Mouse (Mus musculus) megakaryocyte-erythroid progenitor cell, adult 5-6 weeks (primary cell): ENCODE data around the gene Bola1. TPM values are rescaled to one million over a fixed set of nuclear protein-coding genes. Genes with fewer than 3 reads are reported as not detected.
"Not testable (repeated sequence)": the region's sequence is repeated elsewhere in the genome, so short reads cannot be mapped to it uniquely, and the experiment has no call there.

Experiments
- ATAC-seq: replicated peaks from 2 replicates; pipeline ENCODE4 v1.8.0; 2016; ENCODE audit warnings: mild to moderate bottlenecking, inconsistent platforms; ENCODE audit not compliant: severe bottlenecking, poor library complexity, low FRiP score, low TSS enrichment
- total RNA-seq, 2 experiments: library from RNA; stranded (forward) in 1 of 2; stranded (reverse) in 1 of 2; fragments of 200-1000, 215-1000 nt in 1 of 2; fragments of >200 nt in 1 of 2; fragmentation: Nextera tagmentation in 1 of 2; gene quantifications; 2 replicates each; pipeline ENCODE4 v1.2.3; 2014 to 2017

Bola1 gene
- total RNA-seq, 2 experiments from 2014 or later = 39.3 to 55.4 TPM

DNA sequence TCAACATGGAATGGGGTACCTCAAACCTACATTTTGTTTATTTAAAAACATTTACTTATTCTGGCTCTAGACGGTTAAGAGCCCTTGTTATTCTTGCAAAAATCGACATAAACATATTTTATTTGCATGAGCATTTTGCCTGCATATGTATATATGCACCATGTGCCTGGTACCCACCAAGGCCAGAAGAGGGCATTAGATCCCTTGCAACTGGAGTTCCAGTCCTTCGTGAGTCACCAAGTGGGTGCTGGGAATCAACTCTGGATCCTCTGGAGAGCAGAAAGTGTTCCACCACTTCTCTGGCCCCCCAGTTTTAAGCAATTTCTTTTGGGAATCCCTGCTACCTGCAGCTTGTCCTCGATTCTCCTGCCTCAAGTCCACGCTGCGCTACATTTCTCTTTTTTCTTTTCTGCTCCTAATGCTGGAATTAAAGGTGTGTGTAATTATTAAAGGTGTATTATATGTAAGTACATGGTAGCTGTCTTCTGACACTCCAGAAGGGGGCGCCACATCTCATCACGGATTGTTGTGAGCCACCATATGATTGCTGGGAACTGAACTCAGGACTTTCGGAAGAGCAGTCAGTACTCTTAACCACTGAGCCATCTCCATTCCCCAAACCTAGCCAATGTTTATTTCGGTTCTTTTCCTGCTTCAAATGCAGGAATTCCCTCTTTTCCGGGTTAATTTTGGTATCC, 23.7 kb downstream of the Bola1 start:
- no peak for ATAC-seq

DNA sequence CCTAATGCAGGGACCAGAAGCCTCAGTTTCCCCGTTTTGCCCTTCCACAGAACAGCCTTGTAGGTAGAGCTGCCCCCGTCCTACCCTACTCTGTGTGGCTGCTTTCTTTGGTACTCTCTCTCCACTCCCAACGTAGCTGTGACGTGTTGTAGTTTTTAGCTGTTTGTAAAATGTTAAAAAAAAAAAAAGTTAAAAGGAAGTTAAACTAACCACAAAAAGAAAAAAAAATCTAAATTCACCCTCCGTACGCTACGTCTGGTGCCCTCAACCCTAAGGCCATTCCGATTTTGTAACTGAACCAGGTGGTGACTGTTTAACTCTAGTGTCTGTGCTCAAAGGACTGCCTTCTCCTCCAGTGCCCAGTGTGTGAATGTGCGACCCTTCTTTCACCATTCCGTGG, 24.5 kb downstream of the Bola1 start:
- ATAC-seq = no peak

GRCm38 (mm10) chr3:96192977-96193376, 26.5 kb downstream of the Bola1 start:
- ATAC-seq = no peak

- ATAC-seq = no peak
These were observed 37.1 kb downstream of the Bola1 start for GRCm38 (mm10) chr3:96182382-96182776.

- no peak for ATAC-seq
These were observed 37.8 kb downstream of the Bola1 start for GRCm38 (mm10) chr3:96181510-96182381.

DNA sequence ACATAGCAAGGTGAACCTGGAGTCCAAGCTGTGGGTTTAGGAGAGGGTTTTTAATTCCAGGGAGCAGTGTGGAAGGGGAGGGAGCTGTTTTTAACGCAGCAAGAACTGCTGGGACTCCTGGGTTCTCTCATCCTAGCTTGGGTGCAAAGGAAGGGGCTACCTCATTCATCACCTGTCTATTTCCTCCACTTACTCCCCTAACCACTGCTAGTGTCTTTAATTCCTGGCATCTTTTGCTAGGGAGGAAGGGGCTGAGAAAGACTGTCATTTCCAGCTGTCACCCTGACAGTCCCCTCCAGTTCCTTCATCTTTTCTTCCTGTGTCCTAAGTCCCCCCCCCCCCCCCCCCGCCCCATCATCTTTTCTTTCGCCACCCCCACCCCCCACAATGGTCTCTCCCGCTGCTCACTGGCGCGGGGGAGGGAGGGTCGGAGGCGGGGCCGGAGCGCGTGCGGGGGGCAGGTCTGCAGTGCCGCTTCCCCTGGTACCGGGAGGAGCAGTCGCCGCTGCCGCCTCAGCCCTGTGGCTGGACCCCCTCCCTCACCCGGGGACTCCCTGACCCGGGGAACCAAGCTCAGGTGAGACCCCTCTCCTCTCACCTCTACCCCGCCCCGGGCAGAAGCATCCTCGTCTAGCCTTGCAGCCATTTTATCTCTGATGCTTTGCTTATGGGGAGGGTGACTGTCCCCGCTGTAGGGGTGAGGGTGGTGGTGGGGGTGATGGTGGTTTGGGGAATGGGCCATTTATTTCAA, 38.6 kb downstream of the Bola1 start, which contains the start of gene Sv2a:
TSS of gene Sv2a (plus strand) at position 425 of the 751 bp plus-strand sequence.
- peak; percentile 33; the same call in 1 of the 2 replicates for ATAC-seq

- ATAC-seq = no peak
These were observed 40.0 kb downstream of the Bola1 start for GRCm38 (mm10) chr3:96179531-96179930.

- ATAC-seq = no peak
These were observed 40.6 kb downstream of the Bola1 start for GRCm38 (mm10) chr3:96178902-96179301.

GRCm38 (mm10) chr3:96178427-96178826, 41.1 kb downstream of the Bola1 start:
- no peak for ATAC-seq

DNA sequence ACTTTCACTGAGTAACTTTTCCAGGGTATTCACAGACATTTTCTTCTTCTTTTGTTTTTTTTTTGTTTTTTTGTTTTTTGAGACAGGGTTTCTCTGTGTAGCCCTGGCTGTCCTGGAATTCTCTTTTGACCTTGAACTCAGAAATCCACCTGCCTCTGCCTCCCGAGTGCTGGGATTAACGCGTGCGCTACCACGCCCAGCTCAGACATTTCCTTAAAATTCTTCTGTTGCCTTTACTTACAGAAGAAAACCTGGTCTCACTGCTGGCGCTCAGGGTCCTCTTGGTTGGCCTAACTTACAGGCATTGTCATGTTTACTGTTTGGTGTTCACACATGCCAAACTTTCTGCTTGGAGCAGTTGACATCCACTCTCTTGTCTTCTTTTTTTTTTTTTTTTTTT, 44.3 kb downstream of the Bola1 start:
- ATAC-seq = no peak

DNA sequence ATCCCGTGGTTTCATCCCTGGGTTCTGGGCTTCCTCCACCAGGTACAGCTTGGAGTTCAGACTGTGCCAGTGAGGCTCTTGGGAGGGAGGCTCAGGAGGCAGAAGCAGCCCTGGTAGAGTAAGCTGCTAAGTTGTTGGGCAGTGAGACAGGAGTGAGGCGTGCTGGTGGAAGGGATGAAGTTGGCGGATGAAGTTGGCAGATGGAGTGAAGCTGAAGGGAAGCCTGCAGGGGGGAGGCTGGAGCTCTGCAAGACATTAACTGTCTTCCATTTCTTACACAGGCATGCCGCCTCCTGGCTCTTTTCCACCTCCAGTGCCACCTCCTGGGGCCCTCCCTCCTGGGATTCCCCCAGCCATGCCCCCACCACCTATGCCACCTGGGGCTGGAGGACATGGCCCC, 45.5 kb downstream of the Bola1 start:
- not testable (repeated sequence) for ATAC-seq

GRCm38 (mm10) chr3:96173185-96173584, 46.3 kb downstream of the Bola1 start:
- ATAC-seq = no peak

- peak; percentile 87 for ATAC-seq
These were observed 47.0 kb downstream of the Bola1 start, which contains the start of gene Sf3b4 for GRCm38 (mm10) chr3:96172197-96173178. Gene Sf3b4 (plus strand): TSS chr3:96172332.

DNA sequence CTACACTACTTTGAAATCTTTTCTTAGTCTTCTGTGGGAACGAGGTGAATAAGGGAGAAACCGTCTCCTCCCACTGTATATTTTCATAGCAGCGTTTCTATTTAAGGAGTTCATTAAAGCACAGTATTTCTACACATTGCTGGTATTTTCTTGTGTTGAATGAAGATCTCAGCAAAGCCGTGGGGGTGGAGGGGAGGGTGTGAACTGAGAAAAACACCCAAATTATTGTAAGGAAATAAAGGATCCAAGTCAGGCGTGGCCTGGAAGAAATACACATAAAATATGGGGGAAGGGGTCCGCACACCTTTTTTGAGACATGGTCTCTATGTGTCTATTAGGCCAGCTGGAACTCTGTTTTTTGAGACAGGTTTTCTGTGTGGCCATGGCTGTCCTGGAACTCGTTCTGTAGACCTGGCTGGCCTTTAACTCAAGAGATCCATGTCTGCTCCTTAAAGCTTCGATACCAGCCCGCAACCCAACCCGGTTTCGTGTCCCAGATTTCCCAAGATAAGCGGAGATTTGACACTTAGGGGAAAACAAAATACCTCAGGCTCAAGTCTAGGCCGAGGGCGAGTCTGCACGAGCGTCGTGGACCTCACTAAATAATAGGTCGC, 47.8 kb downstream of the Bola1 start:
- no peak for ATAC-seq

DNA sequence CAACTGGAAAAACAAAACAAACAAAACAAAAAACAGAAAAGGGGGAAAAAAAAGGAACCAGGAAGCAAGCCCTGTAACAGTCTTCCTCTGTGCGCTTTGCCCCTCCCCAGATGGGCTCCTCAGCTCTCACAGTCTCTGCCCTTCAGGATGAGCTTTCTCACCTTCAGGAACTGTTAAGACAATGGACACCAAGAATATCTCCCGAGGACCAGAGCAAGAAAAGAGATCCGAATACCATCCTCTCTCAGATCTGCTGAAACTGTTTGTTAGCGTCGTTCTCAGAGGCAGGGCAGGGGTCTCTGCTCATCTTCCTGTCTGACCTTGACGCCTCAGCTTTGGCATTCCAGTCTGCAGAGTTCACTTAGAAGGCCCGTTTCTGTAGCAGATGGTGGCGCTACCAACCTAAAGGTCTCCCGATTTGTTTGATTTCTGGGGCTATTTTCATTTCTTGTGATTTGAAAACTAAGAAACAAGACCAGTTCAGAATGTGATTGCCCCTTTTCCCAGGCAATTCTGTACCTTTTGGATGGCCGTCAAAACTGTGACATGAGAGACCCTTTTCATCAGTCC, 48.4 kb downstream of the Bola1 start:
- no peak for ATAC-seq

GRCm38 (mm10) chr3:96170276-96170675, 49.2 kb downstream of the Bola1 start:
- no peak for ATAC-seq

GRCm38 (mm10) chr3:96168466-96169158, 50.9 kb downstream of the Bola1 start:
- no peak for ATAC-seq
